Mouse (Mus musculus) midbrain, embryonic 10.5 days (tissue): ENCODE measurements around the gene Col8a1. TPM values are rescaled to one million over a fixed set of nuclear protein-coding genes. Genes with fewer than 3 reads are reported as not detected.

ENCODE experiments used
- DNase-seq: peaks from one replicate; pipeline ENCODE4 v3.0.0-alpha.2; 2017; ENCODE audit warnings: low spot score
- H3K27ac ChIP-seq: fragments of 300-500 bp; sonication (generic); replicated peaks from 2 replicates; pipeline ENCODE4 v1.5.1; 2016; ENCODE audit warnings: mild to moderate bottlenecking
- H3K27me3 ChIP-seq: fragments of 300-500 bp; sonication (generic); 2 replicates; pipeline ENCODE4 v1.6.1; 2016; ENCODE audit warnings: low read depth, mild to moderate bottlenecking; ENCODE audit not compliant: poor library complexity, severe bottlenecking
- H3K36me3 ChIP-seq: fragments of 300-500 bp; sonication (generic); 2 replicates; pipeline ENCODE4 v1.6.1; 2016; ENCODE audit warnings: mild to moderate bottlenecking, moderate library complexity
- H3K4me1 ChIP-seq: fragments of 300-500 bp; sonication (generic); 2 replicates; pipeline ENCODE4 v1.6.1; 2016
- H3K4me3 ChIP-seq: fragments of 300-500 bp; sonication (generic); 2 replicates; pipeline ENCODE4 v1.5.1; 2016; ENCODE audit warnings: mild to moderate bottlenecking, moderate library complexity
- H3K9me3 ChIP-seq: fragments of 300-500 bp; sonication (generic); replicated peaks from 2 replicates; pipeline ENCODE4 v1.6.1; 2016; ENCODE audit warnings: mild to moderate bottlenecking
- WGBS: fragments of 180-500 bp; shearing (Covaris S2); methylation state at CpG from one replicate; pipeline ENCODE4 v1.1.7; 2016; 5-methylcytosine and 5-hydroxymethylcytosine counted together
- polyA plus RNA-seq: library from polyadenylated mRNA; unstranded; fragments of >200 nt; fragmentation: Nextera tagmentation; extraction: Ambion mirVana; gene quantifications from 2 replicates; pipeline ENCODE4 v1.2.1, GENCODE M21; 2016

The Col8a1 gene
- polyA plus RNA-seq, 1 experiment from 2014 or later: 0.33 TPM

GRCm38 (mm10) chr16:57740169-57740568 is 14.4 kb downstream of the Col8a1 start:
- H3K4me3 ChIP-seq: no peak overlapping the region
- H3K36me3 ChIP-seq: no peaks in the 10 kb centered on the region
- no peaks in the 10 kb centered on the region for H3K27me3 ChIP-seq
- no peak for DNase-seq
- no peak overlapping the region for H3K27ac ChIP-seq
- 91% methylated on average over 3 of the region's 3 CpGs for WGBS
- no peaks in the 10 kb centered on the region for H3K4me1 ChIP-seq
- H3K9me3 ChIP-seq: no peaks in the 10 kb centered on the region

- no peak for DNase-seq
- WGBS: 85% methylated on average over 2 of the region's 2 CpGs
- Histone ChIP-seq H3K36me3 (no peaks in the 10 kb centered on the region), H3K9me3 (no peaks in the 10 kb centered on the region), H3K4me3 (no peak overlapping the region), H3K4me1 (no peaks in the 10 kb centered on the region), H3K27me3 (no peaks in the 10 kb centered on the region), H3K27ac (no peak overlapping the region)
These were observed 19.6 kb downstream of the Col8a1 start for GRCm38 (mm10) chr16:57734942-57735341.

GRCm38 (mm10) chr16:57733545-57733944 is 21.0 kb downstream of the Col8a1 start:
- H3K36me3 ChIP-seq: no peaks in the 10 kb centered on the region
- H3K27ac ChIP-seq: no peak overlapping the region
- DNase-seq: no peak
- H3K4me3 ChIP-seq: no peak overlapping the region
- no peaks in the 10 kb centered on the region for H3K27me3 ChIP-seq
- no peaks in the 10 kb centered on the region for H3K4me1 ChIP-seq
- 79% methylated on average over 1 of the region's 1 CpGs for WGBS
- H3K9me3 ChIP-seq: no peaks in the 10 kb centered on the region

- H3K4me1 ChIP-seq: no peaks in the 10 kb centered on the region
- no peaks in the 10 kb centered on the region for H3K36me3 ChIP-seq
- H3K4me3 ChIP-seq: no peak overlapping the region
- H3K27me3 ChIP-seq: no peaks in the 10 kb centered on the region
- no peak overlapping the region for H3K27ac ChIP-seq
- WGBS: 89% methylated on average over 3 of the region's 3 CpGs
- no peaks in the 10 kb centered on the region for H3K9me3 ChIP-seq
- DNase-seq: no peak
These were observed 21.4 kb downstream of the Col8a1 start for GRCm38 (mm10) chr16:57733139-57733538.

DNA sequence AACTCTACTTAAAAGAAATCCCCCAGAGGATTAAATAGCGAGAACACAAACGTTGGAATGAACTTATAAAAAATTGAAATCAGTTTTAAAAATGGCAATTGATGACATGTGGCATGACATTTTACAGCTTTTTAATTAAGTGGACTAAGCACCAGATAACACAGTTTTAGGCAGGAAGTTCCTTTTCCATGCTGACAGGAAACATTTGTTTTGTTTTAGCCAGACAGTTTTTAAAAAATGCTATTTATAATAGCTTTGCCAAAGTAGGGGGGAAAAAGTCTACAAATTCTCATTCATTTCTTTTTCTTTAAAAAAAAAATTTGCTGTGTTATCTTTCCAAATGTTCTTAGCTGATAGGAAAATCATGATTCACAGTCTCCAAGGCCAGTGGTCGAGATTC is 29.6 kb downstream of the Col8a1 start:
- WGBS: 83% methylated on average over 3 of the region's 3 CpGs
- no peak for DNase-seq
- Histone ChIP-seq H3K4me1 (no peaks in the 10 kb centered on the region), H3K27me3 (no peaks in the 10 kb centered on the region), H3K36me3 (no peaks in the 10 kb centered on the region), H3K27ac (no peak overlapping the region), H3K4me3 (no peak overlapping the region), H3K9me3 (no peaks in the 10 kb centered on the region)

GRCm38 (mm10) chr16:57718982-57719381 is 35.6 kb downstream of the Col8a1 start:
- WGBS: 90% methylated on average over 2 of the region's 2 CpGs
- Histone ChIP-seq H3K27me3 (no peaks in the 10 kb centered on the region), H3K9me3 (no peaks in the 10 kb centered on the region), H3K4me1 (no peaks in the 10 kb centered on the region), H3K27ac (no peak overlapping the region), H3K4me3 (no peak overlapping the region), H3K36me3 (no peaks in the 10 kb centered on the region)
- DNase-seq: no peak

GRCm38 (mm10) chr16:57698733-57699132 is 55.8 kb downstream of the Col8a1 start:
- WGBS: 94% methylated on average over 5 of the region's 5 CpGs
- Histone ChIP-seq H3K27me3 (no peaks in the 10 kb centered on the region), H3K4me3 (no peak overlapping the region), H3K36me3 (no peaks in the 10 kb centered on the region), H3K9me3 (no peaks in the 10 kb centered on the region), H3K4me1 (peaks cover 8% of the 10 kb centered on the region; the same call in 1 of the 2 replicates), H3K27ac (no peak overlapping the region)
- no peak for DNase-seq

- WGBS: 22% methylated on average over 1 of the region's 1 CpGs
- H3K36me3 ChIP-seq: no peaks in the 10 kb centered on the region
- no peak overlapping the region for H3K4me3 ChIP-seq
These were observed 59.8 kb downstream of the Col8a1 start for GRCm38 (mm10) chr16:57694694-57695093.

GRCm38 (mm10) chr16:57693906-57694522 is 60.5 kb downstream of the Col8a1 start:
- DNase-seq: no peak
- H3K36me3 ChIP-seq: no peaks in the 10 kb centered on the region
- WGBS: 80% methylated on average over 2 of the region's 2 CpGs
- H3K9me3 ChIP-seq: no peaks in the 10 kb centered on the region
- H3K27ac ChIP-seq: no peak overlapping the region
- no peak overlapping the region for H3K4me3 ChIP-seq
- peaks cover 8% of the 10 kb centered on the region; the same call in 1 of the 2 replicates for H3K4me1 ChIP-seq
- no peaks in the 10 kb centered on the region for H3K27me3 ChIP-seq

More at GRCm38 (mm10) chr16:57694694-57695093, 59.8 kb downstream of the Col8a1 start:
- no peaks in the 10 kb centered on the region for H3K9me3 ChIP-seq
- H3K27ac ChIP-seq: no peak overlapping the region
- H3K27me3 ChIP-seq: no peaks in the 10 kb centered on the region
- H3K4me1 ChIP-seq: peaks cover 8% of the 10 kb centered on the region; the same call in 1 of the 2 replicates
- DNase-seq: peak; percentile 12

- H3K9me3 ChIP-seq: no peaks in the 10 kb centered on the region
- no peaks in the 10 kb centered on the region for H3K36me3 ChIP-seq
- H3K4me1 ChIP-seq: no peaks in the 10 kb centered on the region
- 52% methylated on average over 5 of the region's 5 CpGs for WGBS
- no peaks in the 10 kb centered on the region for H3K27me3 ChIP-seq
- H3K27ac ChIP-seq: no peak overlapping the region
- DNase-seq: no peak
- no peak overlapping the region for H3K4me3 ChIP-seq
These were observed 68.6 kb downstream of the Col8a1 start for GRCm38 (mm10) chr16:57685790-57686399.

GRCm38 (mm10) chr16:57672251-57672650 is 82.3 kb downstream of the Col8a1 start:
- H3K4me3 ChIP-seq: no peak overlapping the region
- WGBS: 76% methylated on average over 2 of the region's 2 CpGs
- no peak for DNase-seq
- no peak overlapping the region for H3K27ac ChIP-seq
- H3K36me3 ChIP-seq: no peaks in the 10 kb centered on the region
- no peaks in the 10 kb centered on the region for H3K27me3 ChIP-seq
- H3K9me3 ChIP-seq: no peaks in the 10 kb centered on the region
- H3K4me1 ChIP-seq: no peaks in the 10 kb centered on the region

- WGBS: 91% methylated on average over 2 of the region's 2 CpGs
- H3K9me3 ChIP-seq: no peaks in the 10 kb centered on the region
- H3K27me3 ChIP-seq: no peaks in the 10 kb centered on the region
- no peaks in the 10 kb centered on the region for H3K4me1 ChIP-seq
- no peak overlapping the region for H3K4me3 ChIP-seq
- no peaks in the 10 kb centered on the region for H3K36me3 ChIP-seq
- DNase-seq: no peak
- no peak overlapping the region for H3K27ac ChIP-seq
These were observed 82.9 kb downstream of the Col8a1 start for GRCm38 (mm10) chr16:57671637-57672036.

DNA sequence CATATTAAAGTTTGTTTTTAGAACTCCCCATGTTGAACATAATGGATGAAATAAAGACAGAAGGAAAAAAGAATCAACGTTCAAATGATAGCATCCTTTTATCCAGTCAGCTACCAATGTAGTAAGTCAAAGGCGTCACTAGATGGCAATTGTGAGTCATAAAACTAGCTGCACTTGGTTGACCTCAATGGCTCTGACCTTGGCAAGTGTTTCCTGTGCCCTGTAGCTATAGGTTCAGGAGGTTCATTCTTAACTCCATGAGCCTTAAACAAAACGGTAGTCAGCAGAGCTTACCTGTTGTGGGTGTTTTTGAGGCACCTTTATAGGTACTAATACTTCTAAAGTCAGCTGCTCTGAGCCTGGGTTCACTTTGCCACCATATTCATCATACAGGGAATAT is 85.2 kb downstream of the Col8a1 start:
- Histone ChIP-seq H3K27ac (no peak overlapping the region), H3K36me3 (no peaks in the 10 kb centered on the region), H3K4me3 (no peak overlapping the region), H3K9me3 (no peaks in the 10 kb centered on the region), H3K27me3 (no peaks in the 10 kb centered on the region), H3K4me1 (no peaks in the 10 kb centered on the region)
- 12% methylated on average over 3 of the region's 3 CpGs for WGBS
- peak; percentile 14 for DNase-seq
